Mouse (Mus musculus) brain, adult 2 months (tissue): ENCODE results near the gene Wdr63.

Experiments
- DNase-seq: peaks from one replicate; pipeline ENCODE4 v3.0.0; 2011; ENCODE audit warnings: low read depth, low spot score

Wdr63 gene

GRCm38 (mm10) chr3:146107921-146108571, at the start of gene Wdr63:
Gene Wdr63, minus strand, starts transcription at chr3:146108130.
- DNase-seq: peak; percentile 89

DNA sequence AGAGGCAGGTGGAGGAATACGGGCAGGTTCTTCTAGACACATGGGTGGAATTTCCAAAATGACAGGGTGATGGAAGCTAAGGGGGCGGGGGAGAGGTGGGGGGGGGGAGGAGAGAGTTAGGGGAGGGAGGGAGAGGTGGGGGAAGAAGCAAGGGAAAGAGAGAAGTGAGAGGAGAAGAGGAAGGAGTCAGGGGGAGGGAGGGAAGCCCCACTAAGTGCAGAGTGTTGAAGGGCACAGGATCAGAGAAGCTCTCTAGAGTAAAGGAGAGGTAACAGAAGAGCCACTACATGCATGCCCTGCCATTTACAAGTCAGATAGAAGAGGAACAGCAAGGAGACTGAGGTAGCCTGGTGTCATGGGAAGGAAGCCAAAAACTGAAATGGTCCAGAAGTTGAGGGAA, 48.9 kb upstream of the Wdr63 start:
- DNase-seq: no peak

DNA sequence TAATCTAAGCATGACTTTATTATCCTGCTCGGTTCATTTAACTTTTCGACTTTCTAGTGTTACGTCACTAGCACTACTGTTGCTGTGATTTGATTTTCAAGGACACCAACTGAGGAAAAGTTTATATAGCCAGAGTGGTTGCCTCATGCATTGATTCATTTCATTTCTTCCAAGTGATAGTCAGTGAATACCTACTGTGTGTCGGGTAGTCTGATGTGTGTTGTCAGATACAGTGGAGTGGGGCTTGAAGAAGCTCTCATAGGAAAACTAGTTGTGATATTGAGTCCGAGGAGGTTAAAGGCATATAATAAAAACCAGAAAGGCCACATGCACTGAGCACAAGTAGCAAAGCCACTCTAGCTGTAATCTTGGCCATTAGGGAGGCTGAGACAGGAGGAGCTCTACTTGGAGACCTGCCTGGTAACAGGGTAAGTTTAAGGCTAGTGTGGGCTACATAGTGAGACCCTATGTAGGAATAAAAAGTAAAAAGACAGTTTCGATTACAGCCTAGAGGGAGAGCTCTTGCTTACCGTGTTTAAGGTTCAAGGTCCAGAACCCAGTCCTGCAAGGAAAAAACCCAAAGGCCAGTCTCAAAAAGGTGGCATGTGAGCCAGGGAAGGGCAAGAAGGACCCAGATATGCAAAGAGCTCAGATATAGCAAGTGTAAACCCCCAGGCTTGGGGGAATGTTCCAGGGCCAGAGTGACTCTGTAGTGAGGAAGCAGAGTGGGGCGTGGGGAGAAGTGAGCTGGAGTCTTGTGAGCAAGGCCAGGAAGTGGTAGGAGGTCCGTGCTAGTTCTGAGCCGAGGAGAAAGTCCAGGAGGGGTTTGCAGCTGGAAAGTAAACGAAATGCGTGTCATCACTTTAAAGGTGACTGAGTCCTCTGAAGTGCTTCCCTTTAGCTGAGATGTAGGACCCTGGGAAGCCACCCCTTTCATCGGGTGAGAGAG, 48.0 kb upstream of the Wdr63 start:
- DNase-seq: no peak

GRCm38 (mm10) chr3:146153862-146154611, 46.1 kb upstream of the Wdr63 start:
- DNase-seq: no peak

DNA sequence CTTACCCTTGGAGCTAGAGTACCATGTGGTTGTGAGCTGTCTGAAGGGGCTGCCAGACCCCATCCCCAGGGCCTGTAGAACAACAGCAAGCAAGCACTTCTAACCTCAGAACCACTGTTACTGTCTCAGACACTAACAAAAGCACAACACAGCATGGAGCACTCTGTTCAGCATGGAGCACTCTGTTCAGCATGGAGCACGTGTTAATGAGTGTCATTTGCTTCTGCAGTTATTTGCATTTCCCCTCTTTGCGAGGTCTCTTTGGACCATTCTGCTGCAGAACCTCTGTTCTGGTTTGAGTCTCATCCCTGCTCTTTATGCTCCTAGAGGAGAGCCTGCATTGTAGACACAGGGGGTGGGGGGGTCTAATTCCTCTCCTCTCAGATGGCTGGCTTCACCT, 45.0 kb upstream of the Wdr63 start:
- DNase-seq: no peak

GRCm38 (mm10) chr3:146152348-146152747, 44.4 kb upstream of the Wdr63 start:
- no peak for DNase-seq

DNA sequence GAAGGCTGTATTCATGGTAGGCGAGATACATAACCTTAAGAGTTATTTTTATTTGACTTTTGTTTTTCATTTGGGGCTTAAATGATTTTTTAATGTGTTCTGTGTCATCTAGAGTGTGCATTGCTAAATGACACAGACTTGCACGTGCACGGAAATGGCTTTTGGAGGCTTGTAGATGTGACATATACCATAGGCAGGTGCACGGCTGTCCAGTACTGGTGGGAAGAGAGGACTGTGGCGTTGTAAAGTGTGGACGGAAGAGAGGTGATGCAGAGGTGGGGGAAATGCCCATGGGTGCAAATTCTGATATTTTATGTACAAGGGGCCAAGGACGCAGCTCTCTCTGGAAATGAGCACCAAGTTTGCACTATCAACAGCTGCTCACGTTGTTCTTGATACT, 43.8 kb upstream of the Wdr63 start:
- no peak for DNase-seq

- no peak for DNase-seq
These were observed 43.4 kb upstream of the Wdr63 start for GRCm38 (mm10) chr3:146151328-146151727.

GRCm38 (mm10) chr3:146150560-146150959, 42.6 kb upstream of the Wdr63 start:
- DNase-seq: no peak

DNA sequence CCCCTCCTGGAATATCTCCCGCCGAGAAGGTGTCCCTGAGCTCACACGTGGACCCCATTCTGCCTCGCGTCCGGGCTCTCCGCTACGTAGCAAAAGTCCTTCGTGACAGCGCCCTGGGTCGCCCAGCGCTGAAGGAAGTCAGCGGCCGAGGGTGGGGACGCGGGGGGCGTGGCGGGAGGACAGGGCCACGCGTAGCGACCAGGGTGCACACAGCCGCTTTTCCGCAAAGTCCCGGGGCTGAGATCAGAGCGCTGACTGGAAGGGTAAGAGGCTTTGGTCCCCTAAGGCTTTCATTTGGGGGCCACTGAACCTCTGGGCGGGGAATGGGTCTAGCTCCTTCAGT, 42.1 kb upstream of the Wdr63 start:
- DNase-seq: no peak

- DNase-seq: no peak
These were observed 41.5 kb upstream of the Wdr63 start, which contains the start of gene Mcoln2 for GRCm38 (mm10) chr3:146149156-146150057. Gene Mcoln2, plus strand, starts transcription at chr3:146149833.

GRCm38 (mm10) chr3:146146131-146146530, 38.2 kb upstream of the Wdr63 start:
- DNase-seq: peak; percentile 53

GRCm38 (mm10) chr3:146145501-146145900, 37.6 kb upstream of the Wdr63 start:
- no peak for DNase-seq

- no peak for DNase-seq
These were observed 34.6 kb upstream of the Wdr63 start for GRCm38 (mm10) chr3:146142523-146142922.

GRCm38 (mm10) chr3:146140276-146140675, 32.3 kb upstream of the Wdr63 start:
- no peak for DNase-seq

GRCm38 (mm10) chr3:146136422-146136821, 28.5 kb upstream of the Wdr63 start:
- DNase-seq: peak; percentile 14

DNA sequence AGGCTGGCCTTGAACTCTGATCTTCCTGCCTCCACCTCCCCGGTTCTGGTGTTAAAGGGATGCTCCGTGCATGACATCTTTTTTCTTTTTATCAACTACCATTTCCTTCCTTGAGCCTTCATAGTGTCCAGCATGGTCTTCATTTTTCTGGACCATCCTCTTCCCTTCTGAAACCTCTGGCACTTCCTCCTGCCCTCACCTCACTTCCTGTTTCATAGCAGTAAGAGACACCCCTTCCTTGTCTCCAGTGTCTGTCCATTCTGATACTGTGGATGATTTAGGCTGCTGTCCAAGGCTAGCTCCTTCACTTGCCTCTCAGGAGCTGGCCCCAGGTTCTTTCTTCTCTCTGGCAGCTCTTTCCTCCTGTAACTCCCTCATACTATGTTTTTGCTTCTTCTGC, 27.5 kb upstream of the Wdr63 start:
- no peak for DNase-seq

- no peak for DNase-seq
These were observed 26.9 kb upstream of the Wdr63 start for GRCm38 (mm10) chr3:146134834-146135233.

DNA sequence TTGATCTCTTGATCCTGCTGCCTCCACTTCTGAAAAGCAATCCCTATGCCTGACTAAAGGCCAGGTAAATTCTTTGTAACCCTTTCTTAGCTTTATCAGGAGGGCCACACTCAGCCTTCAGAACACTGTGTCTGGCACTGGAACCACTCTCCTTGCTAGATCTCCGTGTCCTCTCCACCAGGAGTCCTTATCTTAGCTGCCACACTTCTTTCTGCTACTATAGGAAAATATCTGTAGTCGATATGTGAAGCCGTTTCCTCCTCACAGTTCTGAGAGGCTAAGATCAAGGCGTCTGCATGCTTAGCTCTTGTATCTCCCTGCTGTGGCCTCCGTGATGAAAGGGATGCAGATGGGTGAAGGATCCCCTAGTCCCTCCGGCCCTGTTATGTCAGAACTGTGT, 19.3 kb upstream of the Wdr63 start:
- DNase-seq: no peak

DNA sequence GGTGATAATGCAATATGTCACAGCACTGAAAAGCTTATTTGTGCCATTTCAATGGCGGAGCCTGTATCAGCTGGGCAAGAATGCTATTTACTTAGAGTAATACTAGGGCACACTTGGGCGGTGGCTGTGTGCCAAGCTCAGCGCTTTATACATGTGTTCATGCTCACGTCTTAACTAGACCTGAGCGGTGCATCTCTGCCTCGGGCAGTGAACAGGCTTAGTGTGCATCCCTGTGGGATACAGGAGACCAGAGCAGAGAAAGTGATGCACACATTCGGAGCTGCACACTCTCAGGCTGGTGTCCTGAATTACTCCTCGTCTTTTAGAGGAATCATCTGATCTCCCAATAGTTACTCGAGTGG, 15.5 kb upstream of the Wdr63 start:
- DNase-seq: no peak

- no peak for DNase-seq
These were observed 15.0 kb upstream of the Wdr63 start for GRCm38 (mm10) chr3:146122807-146123463.
